Mouse (Mus musculus) embryonic facial prominence, embryonic 13.5 days (tissue): Measurements from ENCODE around the gene Gm49369. TPM values are rescaled to one million over a fixed set of nuclear protein-coding genes. Genes with fewer than 3 reads are reported as not detected.
A peak's percentile ranks its signal among the peaks of the same experiment; 100 is the strongest.

Experiments
- ATAC-seq: fragments of 200-750 bp; cut with Nextera tagmentation; 2 replicates; pipeline ENCODE4 v1.8.0; 2017; ENCODE audit warnings: low read depth; ENCODE audit not compliant: insufficient number of reproducible peaks, insufficient read depth, low FRiP score, low TSS enrichment
- H3K27ac ChIP-seq: fragments of 300-500 bp; sonication (generic); 2 replicates; pipeline ENCODE4 v1.5.1; 2015; ENCODE audit warnings: moderate library complexity, mild to moderate bottlenecking, inconsistent platforms
- H3K27me3 ChIP-seq: fragments of 300-500 bp; sonication (generic); 2 replicates; pipeline ENCODE4 v1.6.1; 2015; ENCODE audit warnings: mild to moderate bottlenecking, inconsistent platforms
- H3K36me3 ChIP-seq: fragments of 300-500 bp; sonication (generic); 2 replicates; pipeline ENCODE4 v1.6.1; 2015; ENCODE audit warnings: mild to moderate bottlenecking, inconsistent platforms
- H3K4me1 ChIP-seq: fragments of 300-500 bp; sonication (generic); 2 replicates; pipeline ENCODE4 v1.6.1; 2015; ENCODE audit warnings: inconsistent platforms
- H3K4me2 ChIP-seq: fragments of 300-500 bp; sonication (generic); 2 replicates; pipeline ENCODE4 v1.6.1; 2015; ENCODE audit warnings: moderate library complexity, mild to moderate bottlenecking, inconsistent platforms
- H3K4me3 ChIP-seq: fragments of 300-500 bp; sonication (generic); 2 replicates; pipeline ENCODE4 v1.5.1; 2015; ENCODE audit warnings: mild to moderate bottlenecking, inconsistent platforms
- H3K9ac ChIP-seq: fragments of 300-500 bp; sonication (generic); 2 replicates; pipeline ENCODE4 v1.6.1; 2015; ENCODE audit warnings: mild to moderate bottlenecking, inconsistent platforms
- H3K9me3 ChIP-seq: fragments of 300-500 bp; sonication (generic); 2 replicates; pipeline ENCODE4 v1.6.1; 2016; ENCODE audit warnings: inconsistent platforms
- WGBS: fragments of 180-500 bp; shearing (Covaris S2); methylation state at CpG from one replicate; pipeline ENCODE4 v1.1.7; 2015; ENCODE audit warnings: mixed read lengths; 5-methylcytosine and 5-hydroxymethylcytosine counted together
- polyA plus RNA-seq: library from polyadenylated mRNA; unstranded; fragments of >200 nt; fragmentation: Nextera tagmentation; extraction: Ambion mirVana; gene quantifications from 2 replicates; pipeline ENCODE4 v1.2.1, GENCODE M21; 2015

The Gm49369 gene
- polyA plus RNA-seq, 1 experiment from 2014 or later, result not detected

DNA sequence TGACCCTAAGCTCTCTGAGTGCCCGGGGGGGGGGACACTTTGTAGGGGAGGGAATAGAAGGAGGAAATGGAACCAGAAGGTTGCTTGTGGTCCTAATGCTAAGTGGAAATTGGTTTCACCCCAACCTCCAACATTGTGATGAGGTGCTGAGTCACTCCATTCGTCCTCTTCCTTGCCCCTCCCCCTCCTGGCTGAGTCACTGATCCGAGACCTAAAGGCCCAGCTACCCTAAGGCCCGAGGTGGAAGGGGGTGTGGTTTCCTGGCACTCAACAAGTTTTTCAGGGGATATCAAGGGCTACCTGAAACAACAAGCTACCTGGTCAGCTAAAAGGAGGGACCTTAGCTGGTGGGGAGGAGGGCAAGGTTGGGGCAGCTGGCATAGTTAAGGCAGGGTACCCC lies 10.7 kb upstream of the Gm49369 start:
- no peak overlapping the region for H3K4me3 ChIP-seq
- H3K27me3 ChIP-seq, result no peaks in the 10 kb centered on the region
- no peaks in the 10 kb centered on the region for H3K36me3 ChIP-seq
- no peak overlapping the region for H3K4me2 ChIP-seq
- H3K27ac ChIP-seq, result no peak overlapping the region
- ATAC-seq, result no peak
- H3K9me3 ChIP-seq, result no peaks in the 10 kb centered on the region
- no peak overlapping the region for H3K9ac ChIP-seq
- 23% methylated on average over 4 of the region's 4 CpGs for WGBS
- no peaks in the 10 kb centered on the region for H3K4me1 ChIP-seq

DNA sequence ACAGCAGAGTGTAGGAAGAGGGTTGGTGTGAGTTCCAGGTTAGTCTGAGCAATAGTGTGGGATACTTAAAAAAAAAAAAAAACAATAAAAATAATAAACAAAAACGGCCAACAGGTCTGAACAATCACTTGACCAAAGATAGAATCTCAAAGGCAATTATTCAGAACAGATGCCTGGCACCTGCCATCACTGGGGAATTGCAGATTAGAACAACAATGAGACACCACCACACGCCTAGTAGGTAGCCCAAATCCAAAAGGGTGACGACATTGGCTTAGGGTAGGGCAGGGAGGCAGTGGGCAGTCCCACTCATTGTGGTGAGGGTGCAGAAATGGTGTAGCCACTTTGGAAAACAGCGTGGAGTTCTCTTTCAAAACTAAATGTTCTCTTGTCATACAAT lies 9.1 kb upstream of the Gm49369 start:
- Histone ChIP-seq H3K27me3 (no peaks in the 10 kb centered on the region), H3K9me3 (no peaks in the 10 kb centered on the region), H3K9ac (no peak overlapping the region), H3K4me3 (no peak overlapping the region), H3K4me1 (peaks cover 6% of the 10 kb centered on the region), H3K27ac (no peak overlapping the region), H3K4me2 (no peak overlapping the region), H3K36me3 (no peaks in the 10 kb centered on the region)
- 66% methylated on average over 4 of the region's 4 CpGs for WGBS
- ATAC-seq, result no peak

DNA sequence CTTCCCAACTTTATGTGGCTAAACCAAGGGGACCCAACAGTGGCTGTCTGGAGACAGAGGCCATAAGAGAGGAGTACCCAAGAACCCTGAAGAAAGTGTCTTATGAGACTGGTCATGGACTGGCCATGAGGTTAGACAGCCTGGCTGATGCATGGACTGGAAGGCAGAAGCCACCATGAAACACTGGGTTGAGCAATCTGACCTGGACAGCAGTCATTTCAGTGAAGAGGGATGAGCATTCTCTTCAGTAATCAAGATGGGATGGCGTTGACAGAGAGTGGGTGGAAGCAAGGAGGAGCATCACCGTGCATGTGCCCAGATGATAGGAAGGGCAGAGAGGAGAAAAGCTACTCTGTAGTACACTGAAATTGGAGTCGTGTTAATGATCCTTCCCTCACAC lies 8.6 kb upstream of the Gm49369 start:
- 85% methylated on average over 3 of the region's 3 CpGs for WGBS
- no peak overlapping the region for H3K27ac ChIP-seq
- no peaks in the 10 kb centered on the region for H3K36me3 ChIP-seq
- H3K9me3 ChIP-seq, result no peaks in the 10 kb centered on the region
- no peaks in the 10 kb centered on the region for H3K27me3 ChIP-seq
- no peak for ATAC-seq
- H3K4me3 ChIP-seq, result no peak overlapping the region
- no peak overlapping the region for H3K4me2 ChIP-seq
- H3K4me1 ChIP-seq, result peaks cover 11% of the 10 kb centered on the region
- H3K9ac ChIP-seq, result no peak overlapping the region

DNA sequence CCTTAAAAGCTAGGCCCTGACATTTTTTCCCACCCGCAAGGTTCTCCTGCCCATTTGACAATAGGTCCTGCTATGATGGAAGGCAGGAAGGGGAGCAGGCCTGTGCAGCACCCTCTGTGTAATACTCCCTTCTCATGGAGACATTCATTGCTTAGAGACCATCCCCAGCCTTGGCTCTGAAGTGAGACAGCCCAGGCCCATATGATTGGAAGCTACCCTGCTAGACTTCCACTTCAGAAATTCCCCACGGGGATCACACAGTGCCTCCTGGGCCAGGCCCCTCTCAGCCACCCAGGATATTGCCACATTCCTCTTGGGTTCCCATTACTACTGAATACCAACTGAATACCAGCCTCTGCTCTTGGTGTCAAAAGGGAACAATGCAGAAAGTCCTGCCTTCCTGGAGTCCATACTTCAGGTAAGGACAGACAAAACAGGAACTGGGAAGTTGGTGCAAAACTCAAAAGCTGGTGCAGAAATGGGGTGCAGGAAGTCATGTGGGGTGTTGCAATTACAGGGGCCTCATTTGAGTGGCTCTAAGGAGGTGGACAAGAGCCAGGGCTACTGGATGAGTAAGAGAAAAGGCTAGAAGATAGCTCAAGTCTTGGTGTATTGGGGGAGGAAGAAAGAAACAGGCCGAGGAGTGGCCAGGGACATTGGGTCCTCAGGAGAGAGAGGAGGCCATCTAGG lies 7.6 kb upstream of the Gm49369 start:
- no peak for ATAC-seq
- Histone ChIP-seq H3K27me3 (no peaks in the 10 kb centered on the region), H3K4me3 (no peak overlapping the region), H3K9ac (no peak overlapping the region), H3K36me3 (peaks cover 5% of the 10 kb centered on the region), H3K4me1 (peaks cover 18% of the 10 kb centered on the region), H3K4me2 (no peak overlapping the region), H3K9me3 (no peaks in the 10 kb centered on the region), H3K27ac (no peak overlapping the region; the same call in 1 of the 2 replicates)
- 84% methylated on average over 3 of the region's 3 CpGs for WGBS

DNA sequence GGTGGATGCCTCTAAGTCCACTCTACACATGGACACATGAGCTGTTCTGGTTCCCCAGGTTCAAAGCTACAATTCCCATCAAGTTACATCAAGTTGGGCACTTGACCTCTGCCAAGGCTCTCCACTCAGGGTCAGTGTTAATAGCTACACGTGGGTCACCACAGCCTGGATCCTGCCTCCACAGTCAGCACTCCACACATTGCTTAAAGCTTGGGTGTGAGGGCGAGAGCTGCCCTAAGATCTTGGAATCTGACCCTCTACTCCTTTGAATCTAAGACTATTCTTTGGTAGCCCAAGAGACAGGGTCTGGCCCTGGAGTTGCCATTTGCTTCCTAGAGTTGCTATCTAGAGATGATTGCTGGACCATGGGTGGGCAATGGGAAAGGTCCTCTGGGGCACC lies 6.3 kb upstream of the Gm49369 start:
- H3K36me3 ChIP-seq, result peaks cover 19% of the 10 kb centered on the region
- H3K9me3 ChIP-seq, result no peaks in the 10 kb centered on the region
- H3K27ac ChIP-seq, result no peak overlapping the region
- no peaks in the 10 kb centered on the region for H3K27me3 ChIP-seq
- ATAC-seq, result no peak
- WGBS, result 97% methylated on average over 2 of the region's 2 CpGs
- no peak overlapping the region for H3K4me2 ChIP-seq
- H3K4me1 ChIP-seq, result peaks cover 18% of the 10 kb centered on the region
- H3K9ac ChIP-seq, result no peak overlapping the region
- H3K4me3 ChIP-seq, result no peak overlapping the region

DNA sequence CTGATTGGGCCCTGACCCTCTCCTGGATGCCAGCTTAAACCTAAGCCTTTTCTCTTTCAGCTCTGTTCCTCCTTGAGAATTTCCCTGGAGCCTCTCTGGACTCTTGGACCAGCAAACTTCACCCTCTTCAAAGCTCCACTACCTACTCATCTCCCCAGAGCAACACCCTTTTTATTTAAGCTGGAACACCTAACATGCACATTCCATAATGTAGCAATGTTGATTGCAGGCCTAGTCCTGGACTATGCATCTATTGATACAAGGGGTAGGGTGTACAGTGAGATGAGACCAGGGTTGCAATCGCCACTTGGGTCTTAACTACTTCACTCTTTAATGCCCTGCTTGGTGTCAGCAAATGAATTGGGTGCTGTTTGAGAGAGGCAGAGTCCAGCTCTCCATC lies 5.7 kb upstream of the Gm49369 start:
- ATAC-seq, result no peak
- Histone ChIP-seq H3K27me3 (no peaks in the 10 kb centered on the region), H3K36me3 (peaks cover 24% of the 10 kb centered on the region), H3K4me1 (peaks cover 18% of the 10 kb centered on the region), H3K27ac (peak overlapping the region; percentile 66), H3K9me3 (no peaks in the 10 kb centered on the region), H3K4me3 (peak overlapping the region; percentile 83), H3K4me2 (peak overlapping the region; percentile 90), H3K9ac (no peak overlapping the region)
- WGBS, result 91% methylated on average over 1 of the region's 1 CpGs

DNA sequence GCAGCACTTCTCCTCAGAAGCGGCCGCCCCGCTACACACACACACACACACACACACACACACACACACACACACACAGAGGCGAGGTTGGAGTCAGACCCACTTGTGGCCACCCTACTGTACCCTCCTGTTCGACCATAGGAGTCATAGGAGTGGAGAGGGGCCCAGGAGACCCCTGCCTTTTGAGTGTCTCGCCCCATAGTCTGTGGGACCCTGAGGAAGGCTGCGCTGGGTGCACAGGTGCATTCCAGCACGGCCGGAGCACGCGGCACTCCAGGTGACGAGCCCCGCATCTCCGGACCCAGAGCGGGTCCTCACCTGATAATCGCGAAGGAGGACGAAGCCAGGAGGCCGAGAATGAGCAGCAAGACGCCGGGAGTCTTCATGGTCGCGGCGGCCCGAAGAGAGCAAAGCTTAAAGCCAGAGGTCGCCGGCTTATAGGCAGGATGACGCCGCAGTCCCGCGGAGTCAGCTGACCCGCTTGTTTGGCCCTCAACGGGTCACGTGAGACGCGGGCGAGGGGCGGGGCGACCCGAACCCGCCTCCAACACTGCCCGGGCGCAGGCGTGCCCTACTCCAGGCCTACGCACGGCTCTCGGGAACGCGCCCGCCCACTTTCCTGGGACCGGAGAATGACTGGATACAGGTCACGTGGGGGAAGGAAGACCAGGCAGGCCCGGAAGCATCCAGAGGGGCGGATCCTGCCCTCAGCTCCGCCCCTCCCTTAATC lies 5.1 kb upstream of the Gm49369 start, which contains the start of gene Ctsd:
Gene Ctsd (minus strand): TSS at position 620 of the 730 bp plus-strand sequence.
- peak; percentile 96 for ATAC-seq
- H3K4me3 ChIP-seq, result peak within 1 kb of the TSS; percentile 83
- no peaks in the 10 kb centered on the region for H3K9me3 ChIP-seq
- peak within 1 kb of the TSS; percentile 66 for H3K27ac ChIP-seq
- under 1% methylated on average over 54 of the region's 55 CpGs for WGBS
- H3K27me3 ChIP-seq, result no peaks in the 10 kb centered on the region
- peak within 1 kb of the TSS; percentile 95 for H3K9ac ChIP-seq
- peak within 1 kb of the TSS; percentile 90 for H3K4me2 ChIP-seq
- H3K4me1 ChIP-seq, result peaks cover 18% of the 10 kb centered on the region
- H3K36me3 ChIP-seq, result peaks cover 30% of the 10 kb centered on the region

DNA sequence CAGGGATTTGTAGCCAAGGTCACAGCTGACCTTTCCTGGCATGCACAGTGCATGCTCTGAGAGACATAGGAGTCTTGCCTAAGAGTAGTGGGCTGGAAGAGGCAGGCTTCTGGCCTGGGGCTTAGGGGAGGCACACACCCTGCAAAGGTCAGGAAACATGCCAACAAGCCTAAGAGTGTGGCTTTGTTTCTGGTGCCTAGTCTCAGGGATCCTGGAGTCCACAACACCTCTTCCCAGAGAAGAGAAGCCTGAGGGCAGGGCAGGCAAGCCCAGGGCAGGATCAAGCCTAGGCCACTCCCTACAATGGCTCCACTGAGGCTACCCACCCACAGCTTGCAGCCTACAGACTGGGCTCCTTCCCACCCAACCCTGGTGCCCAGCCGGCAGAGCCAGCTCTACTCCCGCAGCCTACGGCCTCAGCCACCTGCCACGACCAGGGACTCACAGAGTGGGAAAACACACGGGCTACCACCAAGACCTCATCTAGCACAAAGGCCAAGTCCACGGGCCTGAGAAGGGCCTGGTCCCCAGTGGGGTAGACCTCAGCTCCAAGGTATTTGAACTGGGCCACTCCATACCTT lies 4.2 kb upstream of the Gm49369 start:
- 53% methylated on average over 6 of the region's 6 CpGs for WGBS
- Histone ChIP-seq H3K9me3 (no peaks in the 10 kb centered on the region), H3K4me3 (peak overlapping the region; percentile 83), H3K4me1 (peaks cover 18% of the 10 kb centered on the region), H3K9ac (peak overlapping the region; percentile 95), H3K27ac (no peak overlapping the region), H3K27me3 (no peaks in the 10 kb centered on the region), H3K4me2 (peak overlapping the region; percentile 90), H3K36me3 (peaks cover 39% of the 10 kb centered on the region)
- ATAC-seq, result no peak

DNA sequence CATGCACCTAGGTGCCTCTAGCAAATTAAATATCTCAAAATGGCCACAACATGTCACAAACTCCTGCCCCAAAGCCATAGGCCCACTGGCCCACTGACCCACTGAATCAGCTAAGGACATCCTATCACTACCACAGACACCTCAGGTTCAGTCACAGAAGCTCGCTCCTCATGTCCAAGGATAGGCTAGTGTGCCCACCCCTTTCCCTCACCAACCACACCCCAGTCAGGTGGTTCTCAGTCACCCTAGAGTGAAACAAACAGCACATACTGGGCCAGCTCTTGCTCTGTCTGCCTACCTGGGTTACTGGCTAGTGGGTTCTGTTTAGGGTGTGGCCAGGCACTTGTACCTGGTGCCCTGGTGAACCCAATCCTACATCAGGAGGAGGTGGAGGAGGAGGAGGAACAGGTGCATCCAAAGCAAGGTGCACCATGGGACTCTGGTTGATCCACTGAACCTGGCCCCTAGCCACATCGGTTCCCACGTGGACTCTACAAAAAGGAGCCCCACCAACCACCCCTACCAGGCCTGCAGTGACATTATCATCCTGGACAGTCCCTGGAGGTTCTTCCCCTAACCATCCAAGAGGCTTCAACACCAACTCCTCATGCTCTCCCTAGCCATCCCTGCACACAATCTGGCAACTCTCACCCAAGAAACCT lies 3.4 kb upstream of the Gm49369 start:
- no peaks in the 10 kb centered on the region for H3K27me3 ChIP-seq
- H3K9ac ChIP-seq, result peak overlapping the region; percentile 95
- H3K4me3 ChIP-seq, result peak overlapping the region; percentile 83
- H3K36me3 ChIP-seq, result peaks cover 47% of the 10 kb centered on the region
- WGBS, result 92% methylated on average over 3 of the region's 3 CpGs
- H3K27ac ChIP-seq, result no peak overlapping the region
- H3K4me1 ChIP-seq, result peaks cover 18% of the 10 kb centered on the region
- H3K9me3 ChIP-seq, result no peaks in the 10 kb centered on the region
- ATAC-seq, result no peak
- peak overlapping the region; percentile 90 for H3K4me2 ChIP-seq

DNA sequence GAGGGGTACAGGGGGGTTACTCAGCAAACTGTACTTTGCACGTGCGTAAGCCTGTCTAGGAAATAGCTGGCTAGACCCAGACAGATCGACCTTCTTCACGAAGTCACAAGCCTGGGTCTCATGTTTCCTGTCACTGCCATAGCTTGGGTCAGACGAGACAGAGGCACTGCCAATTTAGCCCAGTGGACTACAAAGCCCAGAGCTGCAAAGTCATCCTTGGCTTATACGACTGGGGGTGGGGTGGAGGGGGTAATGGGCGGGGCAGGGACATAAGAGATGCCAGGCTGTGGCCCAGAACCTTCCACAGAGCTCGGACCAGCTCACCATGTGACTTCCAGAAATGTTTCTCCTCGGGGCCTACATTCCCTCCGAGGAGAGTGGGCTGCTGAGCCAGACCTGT lies 1.8 kb upstream of the Gm49369 start:
- Histone ChIP-seq H3K4me3 (no peak overlapping the region), H3K27me3 (no peaks in the 10 kb centered on the region), H3K4me2 (no peak overlapping the region), H3K36me3 (peaks cover 63% of the 10 kb centered on the region), H3K9me3 (no peaks in the 10 kb centered on the region), H3K9ac (no peak overlapping the region), H3K4me1 (peaks cover 18% of the 10 kb centered on the region), H3K27ac (no peak overlapping the region)
- 78% methylated on average over 10 of the region's 10 CpGs for WGBS
- ATAC-seq, result no peak

DNA sequence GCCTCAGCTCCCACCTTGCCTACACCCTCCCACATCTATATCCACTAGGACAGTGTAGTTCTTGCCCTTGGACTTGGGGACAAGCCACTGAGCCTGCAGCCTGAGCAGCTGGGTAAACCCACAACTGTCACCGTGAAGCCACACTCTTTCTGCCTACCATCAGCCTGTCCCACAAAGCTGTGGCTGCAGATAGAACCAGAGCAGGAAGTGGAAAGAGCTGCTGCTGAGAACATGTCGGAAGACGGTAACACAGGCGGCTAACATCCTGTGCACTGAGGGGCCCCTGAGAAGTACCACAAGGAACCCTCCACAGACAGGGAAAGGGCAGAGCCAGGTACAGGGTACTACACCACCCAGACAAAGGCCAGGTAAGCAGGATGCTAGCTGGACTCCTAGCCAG lies 1.3 kb downstream of the Gm49369 start:
- H3K36me3 ChIP-seq, result peaks cover 94% of the 10 kb centered on the region
- no peaks in the 10 kb centered on the region for H3K9me3 ChIP-seq
- H3K9ac ChIP-seq, result no peak overlapping the region
- H3K4me2 ChIP-seq, result no peak overlapping the region
- H3K4me1 ChIP-seq, result peaks cover 8% of the 10 kb centered on the region
- ATAC-seq, result no peak
- 87% methylated on average over 4 of the region's 4 CpGs for WGBS
- H3K27me3 ChIP-seq, result no peaks in the 10 kb centered on the region
- no peak overlapping the region for H3K4me3 ChIP-seq
- H3K27ac ChIP-seq, result no peak overlapping the region
